Mouse (Mus musculus) adrenal gland, adult 8-10 months (tissue): ENCODE data around the gene Zfp362. TPM values are rescaled to one million over a fixed set of nuclear protein-coding genes. Genes with fewer than 3 reads are reported as not detected.

Experiments
- DNase-seq: peaks from one replicate; pipeline ENCODE4 v3.0.0; 2022
- total RNA-seq, 4 experiments: library from RNA; stranded (reverse); gene quantifications; 2 replicates each; pipeline ENCODE4 v1.2.4; 2022

Gene Zfp362
- total RNA-seq, 4 experiments from 2014 or later = 22.1 to 36.6 (median 27.9) TPM

- no peak for DNase-seq
These were observed 4.0 kb downstream of the Zfp362 start for GRCm38 (mm10) chr4:128801675-128802465.

- DNase-seq = no peak
These were observed 9.1 kb downstream of the Zfp362 start for GRCm38 (mm10) chr4:128796788-128797187.

GRCm38 (mm10) chr4:128795596-128795995, 10.2 kb downstream of the Zfp362 start:
- no peak for DNase-seq

GRCm38 (mm10) chr4:128794198-128794597, 11.6 kb downstream of the Zfp362 start:
- no peak for DNase-seq

GRCm38 (mm10) chr4:128793710-128794109, 12.1 kb downstream of the Zfp362 start:
- peak; percentile 88 for DNase-seq

- DNase-seq = no peak
These were observed 16.2 kb downstream of the Zfp362 start for GRCm38 (mm10) chr4:128789646-128790045.

- no peak for DNase-seq
These were observed 17.7 kb downstream of the Zfp362 start for GRCm38 (mm10) chr4:128788108-128788507.

GRCm38 (mm10) chr4:128787023-128787939, 18.6 kb downstream of the Zfp362 start:
- DNase-seq = no peak

- no peak for DNase-seq
These were observed 19.8 kb downstream of the Zfp362 start for GRCm38 (mm10) chr4:128785921-128786654.

GRCm38 (mm10) chr4:128784950-128785631, 20.8 kb downstream of the Zfp362 start:
- no peak for DNase-seq

- no peak for DNase-seq
These were observed 23.2 kb downstream of the Zfp362 start for GRCm38 (mm10) chr4:128782645-128783044.

- no peak for DNase-seq
These were observed 23.8 kb downstream of the Zfp362 start for GRCm38 (mm10) chr4:128782037-128782436.

- DNase-seq = no peak
These were observed 28.3 kb downstream of the Zfp362 start for GRCm38 (mm10) chr4:128777593-128777992.

GRCm38 (mm10) chr4:128776568-128777289, 29.1 kb downstream of the Zfp362 start:
- peak; percentile 41 for DNase-seq

GRCm38 (mm10) chr4:128774467-128774866, 31.4 kb downstream of the Zfp362 start:
- no peak for DNase-seq

- DNase-seq = no peak
These were observed 32.0 kb downstream of the Zfp362 start for GRCm38 (mm10) chr4:128773820-128774219.

GRCm38 (mm10) chr4:128770698-128771097, 35.1 kb downstream of the Zfp362 start:
- DNase-seq = no peak

- no peak for DNase-seq
These were observed 36.1 kb downstream of the Zfp362 start for GRCm38 (mm10) chr4:128769569-128770355.

GRCm38 (mm10) chr4:128768120-128768519, 37.7 kb downstream of the Zfp362 start:
- no peak for DNase-seq

- no peak for DNase-seq
These were observed 38.9 kb downstream of the Zfp362 start for GRCm38 (mm10) chr4:128766929-128767328.
